Mouse (Mus musculus) heart, adult 9 months (tissue): ENCODE results near the gene Usp17la.
"Not testable (repeated sequence)": the region's sequence is repeated elsewhere in the genome, so short reads cannot be mapped to it uniquely, and the experiment has no call there.

ENCODE experiments used
- DNase-seq, 2 experiments: peaks; one replicate each; pipeline ENCODE4 v3.0.0; 2022; ENCODE audit warnings: low spot score in 2 of 2

Gene Usp17la

DNA sequence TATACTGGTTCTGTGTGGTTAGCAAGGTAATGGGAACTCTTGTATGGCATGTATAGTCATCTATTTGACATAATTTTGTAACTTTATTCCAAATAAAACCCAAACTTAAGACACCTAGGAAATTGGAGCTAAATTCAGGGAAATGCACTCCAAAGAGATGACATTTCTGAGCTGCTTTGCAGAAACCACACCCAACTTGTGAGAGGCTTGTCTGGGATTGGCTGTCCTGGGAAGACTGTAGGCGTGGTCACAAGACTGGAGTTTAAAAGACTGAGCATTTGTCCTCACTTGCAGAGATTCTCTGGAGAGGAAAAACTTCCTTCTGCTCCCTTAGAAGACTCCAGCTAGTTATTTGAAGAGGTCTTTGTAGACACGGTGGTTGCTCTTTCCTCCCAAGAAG lies at the start of gene Usp17la:
Gene Usp17la (plus strand): TSS at position 301 of the 400 bp plus-strand sequence.
- DNase-seq: not testable (repeated sequence)

DNA sequence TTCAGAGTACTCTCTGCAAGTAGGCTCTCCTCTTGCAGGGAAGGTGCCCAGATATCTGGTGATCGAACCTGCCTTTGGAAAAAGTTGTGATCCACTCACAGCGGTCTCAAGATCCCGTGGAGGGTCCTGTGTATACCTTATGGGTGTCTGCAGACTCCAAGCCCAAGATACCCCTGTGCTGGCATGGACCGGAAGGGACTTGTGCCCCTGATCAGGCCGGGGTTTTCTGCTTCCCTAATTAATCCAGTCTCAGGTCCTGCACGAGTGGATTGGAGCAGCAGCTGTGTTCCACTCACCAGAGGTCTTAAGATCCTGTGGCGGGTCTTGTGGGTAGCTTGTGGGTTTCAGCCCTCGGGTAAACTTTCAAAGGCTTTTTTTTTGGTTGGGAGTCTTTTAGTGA lies 46.5 kb upstream of the Usp17la start:
- DNase-seq: not testable (repeated sequence)

DNA sequence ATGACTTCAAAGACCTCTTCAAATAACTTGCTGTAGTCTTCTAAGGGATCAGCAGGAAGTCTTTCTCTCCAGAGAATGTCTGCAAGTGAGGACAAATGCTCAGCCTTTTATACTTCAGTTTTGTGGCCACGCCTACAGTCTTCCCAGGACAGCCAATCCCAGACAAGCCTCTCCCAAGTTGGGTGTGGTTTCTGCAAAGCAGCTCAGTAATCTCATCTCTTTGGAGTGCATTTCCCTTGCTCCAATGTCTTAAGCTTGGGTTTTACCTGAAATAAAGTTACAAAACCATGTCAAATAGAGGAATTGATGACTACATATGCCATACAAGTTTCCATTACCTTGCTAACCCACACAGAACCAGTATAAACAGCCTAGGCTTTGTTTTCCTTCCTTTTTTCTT lies 14.3 kb upstream of the Usp17la start, which contains the start of gene Usp17lb:
Gene Usp17lb (minus strand): TSS at position 101 of the 400 bp plus-strand sequence.
- no peak for DNase-seq

DNA sequence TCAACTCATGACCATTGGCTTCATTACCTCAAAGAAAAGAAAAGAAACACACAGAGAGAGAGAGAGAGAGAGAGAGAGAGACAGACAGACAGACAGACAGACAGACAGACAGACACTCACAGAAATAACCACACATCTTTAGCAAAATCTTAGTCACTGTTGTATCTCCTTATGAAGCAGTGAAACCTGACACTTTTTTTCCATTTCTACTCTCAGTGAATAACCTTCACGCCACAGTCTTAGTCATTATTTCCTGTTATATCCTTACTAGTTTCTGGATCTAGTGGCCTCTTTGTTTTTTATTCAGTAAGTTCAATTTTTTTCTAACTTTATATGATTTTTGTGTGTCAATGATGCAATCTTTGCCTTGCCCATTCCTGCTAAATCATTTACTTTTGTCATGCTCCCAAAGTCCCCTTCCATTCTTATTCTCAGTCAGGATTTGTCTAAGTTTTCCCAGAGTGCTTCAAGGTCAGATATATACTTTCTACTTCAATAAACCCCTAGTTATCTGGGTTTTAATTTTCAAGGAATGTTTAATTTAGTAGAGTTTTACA lies 13.0 kb upstream of the Usp17la start:
- DNase-seq: no peak

DNA sequence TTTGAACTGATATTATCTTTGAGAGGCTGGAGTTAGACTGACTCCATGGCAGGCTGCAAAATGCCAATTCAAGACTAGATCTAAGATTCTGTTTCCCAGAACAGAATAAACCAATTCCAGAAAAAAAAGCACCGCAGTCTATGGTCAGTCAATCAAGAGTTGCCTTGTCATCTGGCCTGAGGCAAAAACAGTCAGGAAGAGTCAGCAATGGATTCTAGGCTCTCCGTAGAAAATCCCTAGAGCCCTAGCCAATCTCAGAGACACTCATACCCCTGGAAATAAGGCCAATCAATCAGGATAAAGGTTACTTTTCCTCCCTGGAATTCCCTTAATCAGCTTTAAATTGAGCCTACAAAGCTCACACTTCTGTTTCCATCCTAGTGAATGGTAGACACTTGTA lies 5.3 kb upstream of the Usp17la start:
- DNase-seq: not testable (repeated sequence)

DNA sequence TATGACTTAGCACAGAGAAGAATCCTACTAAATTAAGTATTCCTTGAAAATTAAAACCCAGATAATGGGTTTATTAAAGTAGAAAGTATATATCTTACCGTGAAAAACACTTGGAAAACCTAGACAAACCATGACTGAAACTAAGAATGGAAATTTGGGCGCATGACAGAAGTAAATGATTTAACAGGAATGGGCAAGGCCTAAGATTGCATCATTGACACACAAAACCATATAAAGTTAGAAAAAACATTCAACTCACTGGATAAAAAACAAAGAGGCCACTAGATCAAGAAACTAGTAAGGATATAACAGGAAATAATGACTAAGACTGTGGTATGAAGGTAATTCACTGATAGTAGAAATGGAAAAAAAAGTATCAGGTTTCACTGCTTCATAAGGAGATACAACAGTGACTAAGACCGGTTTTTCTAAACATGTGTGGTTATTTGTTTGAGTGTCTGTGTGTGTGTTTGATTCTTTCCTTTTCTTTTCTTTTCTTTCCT lies 1.5 kb upstream of the Usp17la start:
- DNase-seq: no peak

DNA sequence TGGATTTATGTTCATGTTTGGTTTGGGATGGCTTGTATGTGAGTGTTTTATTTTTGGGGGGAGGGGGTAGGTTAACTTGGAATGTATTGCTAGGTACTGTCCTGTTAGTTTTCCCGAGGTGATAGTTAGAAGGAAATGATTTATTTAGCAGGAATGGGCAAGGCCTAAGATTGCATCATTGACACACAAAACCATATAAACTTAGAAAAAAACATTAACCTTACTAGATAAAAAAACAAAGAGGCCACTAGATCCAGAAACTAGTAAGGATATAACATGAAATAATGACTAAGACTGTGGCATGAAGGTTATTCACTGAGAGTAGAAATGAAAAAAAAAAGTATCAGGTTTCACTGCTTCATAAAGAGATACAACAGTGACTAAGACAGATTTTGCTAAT lies 874 bp downstream of the Usp17la start:
- no peak for DNase-seq

DNA sequence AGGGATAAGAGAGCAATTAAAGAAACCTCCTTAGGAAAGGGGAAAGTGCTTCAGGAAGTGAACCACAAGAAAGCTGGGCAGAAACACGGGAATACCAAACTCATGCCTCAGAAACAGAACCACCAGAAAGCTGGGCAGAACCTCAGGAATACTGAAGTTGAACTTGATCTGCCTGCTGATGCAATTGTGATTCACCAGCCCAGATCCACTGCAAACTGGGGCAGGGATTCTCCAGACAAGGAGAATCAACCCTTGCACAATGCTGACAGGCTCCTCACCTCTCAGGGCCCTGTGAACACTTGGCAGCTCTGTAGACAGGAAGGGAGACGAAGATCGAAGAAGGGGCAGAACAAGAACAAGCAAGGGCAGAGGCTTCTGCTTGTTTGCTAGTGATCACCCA lies 4.6 kb downstream of the Usp17la start:
- DNase-seq: no peak

DNA sequence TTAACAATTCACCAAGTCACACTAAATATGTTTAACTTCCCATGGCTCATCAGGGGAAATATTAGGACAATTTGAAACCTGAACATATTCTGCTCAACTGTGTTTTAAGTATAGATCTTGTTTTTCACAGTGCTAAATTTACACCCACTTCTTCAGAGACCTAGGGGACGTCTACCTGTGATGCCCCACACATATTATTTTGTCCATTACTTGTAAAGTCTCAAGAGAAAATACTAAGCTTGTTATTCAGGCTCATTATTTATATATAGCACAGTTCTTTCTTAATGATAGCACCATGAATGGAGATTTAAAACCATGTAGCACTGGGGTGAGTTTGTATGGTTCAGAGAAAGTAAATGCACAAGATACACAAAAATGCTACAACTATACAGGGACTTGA lies 20.9 kb downstream of the Usp17la start, which contains the start of gene Olfr665:
Gene Olfr665 (plus strand): TSS at position 301 of the 400 bp plus-strand sequence.
- no peak for DNase-seq

DNA sequence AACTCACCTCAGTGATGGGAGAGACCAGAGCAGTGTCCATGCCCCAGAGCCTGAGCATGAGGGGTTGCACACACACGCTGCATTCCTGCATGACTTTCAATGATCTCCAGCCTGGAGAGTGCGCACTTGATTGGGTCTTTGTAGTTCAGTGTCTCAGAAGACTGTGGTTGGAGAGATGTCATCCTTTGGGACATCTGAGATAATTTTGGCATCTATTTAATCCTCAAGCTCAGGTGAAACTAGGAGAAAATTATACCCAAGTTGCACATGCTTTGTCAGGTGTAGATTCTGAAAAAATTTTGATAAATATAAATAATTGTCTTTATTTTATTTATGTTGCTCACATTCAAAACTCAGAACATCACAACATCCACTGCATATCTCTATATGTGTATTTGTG lies 39.0 kb downstream of the Usp17la start, which contains the start of gene Olfr666:
Gene Olfr666 (minus strand): TSS at position 101 of the 400 bp plus-strand sequence.
- no peak for DNase-seq
